Mouse (Mus musculus) layer of hippocampus, postnatal 10 days (tissue): Measurements from ENCODE around the gene Adh6a. TPM values are rescaled to one million over a fixed set of nuclear protein-coding genes. Genes with fewer than 3 reads are reported as not detected.
"Not testable (repeated sequence)": the region's sequence is repeated elsewhere in the genome, so short reads cannot be mapped to it uniquely, and the experiment has no call there.

ENCODE experiments used
- DNase-seq, 2 experiments: peaks; one replicate each; pipeline ENCODE4 v3.0.0; 2021; ENCODE audit warnings: low spot score in 2 of 2
- total RNA-seq, 2 experiments: library from RNA; stranded (reverse); gene quantifications; 2 replicates each; pipeline ENCODE4 v1.2.3; 2021

The Adh6a gene
- total RNA-seq, 2 experiments from 2014 or later: not detected

- no peak for DNase-seq
Observed at GRCm38 (mm10) chr3:138325001-138325400, 11.9 kb downstream of the Adh6a start.

- DNase-seq: no peak
Observed at GRCm38 (mm10) chr3:138325466-138325865, 12.4 kb downstream of the Adh6a start.

DNA sequence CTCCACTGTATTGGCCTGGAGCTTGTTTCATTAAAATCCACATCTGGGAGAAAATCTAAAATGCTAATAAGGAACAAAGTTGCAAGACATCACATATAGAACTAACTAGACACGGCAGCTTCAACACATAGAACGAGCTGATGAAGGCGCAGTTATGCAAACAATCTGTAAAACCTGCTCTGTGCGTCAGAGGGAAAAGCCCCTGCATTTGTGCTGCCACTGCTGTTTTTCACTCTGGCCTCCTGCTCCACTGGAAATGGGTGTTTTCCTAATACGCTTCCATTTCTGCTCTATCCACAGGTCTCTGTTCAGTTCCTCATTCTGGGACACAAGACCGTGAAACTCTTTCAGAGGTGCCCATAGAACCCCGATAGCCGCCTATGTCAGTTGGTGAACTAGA, 20.8 kb downstream of the Adh6a start:
- DNase-seq: no peak

DNA sequence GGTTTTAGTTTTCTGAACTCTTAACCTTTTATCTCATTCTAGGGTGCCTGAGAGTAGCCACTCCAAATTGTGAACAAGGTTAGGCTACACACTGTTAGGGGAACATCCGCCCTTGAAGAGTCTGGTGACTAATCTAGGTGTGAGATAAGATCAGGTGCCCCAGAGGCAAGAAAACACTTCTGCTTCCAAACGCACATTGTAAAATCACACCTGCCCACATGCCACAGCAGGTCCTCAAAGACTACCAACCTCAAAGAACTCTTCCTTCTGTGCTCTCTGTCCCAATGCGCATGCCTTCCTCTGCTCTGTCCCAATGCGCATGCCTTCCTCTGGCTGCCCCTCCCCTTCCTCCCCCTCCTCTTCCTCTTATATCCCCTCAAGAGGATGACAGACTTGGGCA, 21.2 kb downstream of the Adh6a start:
- no peak for DNase-seq

DNA sequence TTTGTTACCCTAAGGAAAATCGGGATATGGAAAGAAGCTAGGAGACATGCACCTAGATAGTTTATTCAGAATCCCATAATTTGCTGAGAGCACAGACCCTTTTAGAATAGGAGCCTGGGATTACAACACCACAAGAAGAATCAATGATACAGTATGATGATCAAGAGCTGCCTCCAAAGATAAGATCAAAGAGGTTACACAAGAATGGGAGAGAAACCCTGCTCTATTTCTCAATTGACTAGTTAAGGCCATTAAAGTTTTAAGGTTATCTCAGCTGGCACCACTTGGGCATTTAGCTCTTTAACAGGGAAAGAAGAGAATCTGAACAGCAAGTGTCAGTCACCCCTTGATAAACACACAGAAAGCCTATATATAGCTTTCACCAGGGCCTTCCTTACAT, 22.5 kb downstream of the Adh6a start:
- DNase-seq: no peak

GRCm38 (mm10) chr3:138336104-138336754, 23.1 kb downstream of the Adh6a start:
- DNase-seq: no peak

DNA sequence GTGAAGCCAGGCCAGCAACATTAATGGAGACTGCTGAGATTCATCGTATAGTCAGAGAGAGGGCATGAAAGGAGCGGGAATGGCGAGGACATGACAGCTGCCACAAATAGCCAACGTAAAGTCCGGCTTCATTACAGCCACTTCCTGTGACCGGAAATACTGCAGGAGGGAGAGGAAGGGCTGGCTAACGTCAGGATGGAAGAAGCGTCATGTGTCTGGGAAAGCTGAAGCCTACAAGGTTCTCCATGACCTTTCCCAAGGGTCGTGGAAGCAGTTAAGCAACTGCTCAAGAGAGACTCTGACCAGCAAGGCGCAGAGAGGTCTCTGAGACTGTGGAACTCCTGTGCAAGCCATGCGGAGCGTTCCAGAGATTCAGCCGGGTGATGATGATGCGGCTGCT, 28.4 kb downstream of the Adh6a start, which contains the start of gene Adh6b:
Adh6b (plus strand) TSS at position 305 of the 400 bp plus-strand sequence.
- DNase-seq: no peak

GRCm38 (mm10) chr3:138347041-138347440, 34.0 kb downstream of the Adh6a start:
- no peak for DNase-seq

GRCm38 (mm10) chr3:138352012-138352809, 39.1 kb downstream of the Adh6a start:
- DNase-seq: no peak

GRCm38 (mm10) chr3:138358856-138359255, 45.8 kb downstream of the Adh6a start:
- no peak for DNase-seq

- DNase-seq: no peak
Observed at GRCm38 (mm10) chr3:138360721-138361120, 47.6 kb downstream of the Adh6a start.

GRCm38 (mm10) chr3:138362920-138363319, 49.8 kb downstream of the Adh6a start:
- DNase-seq: no peak

DNA sequence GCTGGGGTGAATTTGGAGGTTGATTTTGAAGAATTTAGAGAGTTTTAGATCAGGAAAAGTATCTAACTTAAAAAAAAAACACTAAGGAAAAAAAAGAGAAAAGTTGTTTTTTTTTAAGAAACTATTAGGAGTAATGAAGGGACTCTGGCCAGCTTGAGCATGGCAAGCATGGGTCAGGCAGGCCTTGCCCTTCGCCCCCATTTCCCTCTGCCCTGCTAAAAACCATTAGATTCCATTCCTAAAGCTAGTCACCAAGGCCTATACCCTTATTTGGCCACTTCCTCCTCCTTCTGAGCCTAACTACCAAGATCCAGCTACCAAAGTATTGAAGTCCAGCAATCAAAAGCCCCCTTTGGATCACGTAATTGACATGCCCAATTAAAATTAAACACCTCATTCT, 53.1 kb downstream of the Adh6a start:
- no peak for DNase-seq

- no peak for DNase-seq
Observed at GRCm38 (mm10) chr3:138369546-138369945, 56.5 kb downstream of the Adh6a start.

- DNase-seq: not testable (repeated sequence)
Observed at GRCm38 (mm10) chr3:138370289-138370688, 57.2 kb downstream of the Adh6a start.

DNA sequence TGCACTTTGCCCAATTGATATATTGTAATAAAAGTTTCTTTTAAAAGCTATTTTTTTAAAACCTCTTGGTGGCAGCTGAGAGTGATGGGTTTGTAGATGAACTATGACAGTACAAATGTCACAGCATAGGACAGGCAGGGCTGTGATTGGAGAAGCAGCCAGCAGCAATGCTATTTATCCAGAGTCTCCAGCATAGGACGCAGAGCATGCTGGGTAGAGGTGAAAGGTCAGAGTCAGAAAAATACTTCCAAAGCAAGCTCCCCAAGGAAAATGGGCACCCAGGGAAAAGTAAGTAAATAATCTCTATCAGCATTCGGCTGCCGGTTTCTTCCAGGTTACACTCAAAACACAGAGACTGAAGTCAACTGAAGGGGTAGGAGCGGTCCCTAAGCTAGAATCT, 60.8 kb downstream of the Adh6a start:
- DNase-seq: no peak

- DNase-seq: no peak
Observed at GRCm38 (mm10) chr3:138375148-138375547, 62.1 kb downstream of the Adh6a start.

Other genes with a start within 250 kb of the Adh6a start
- gene 1110002E22Rik, start 248.2 kb upstream of the Adh6a start, total RNA-seq: 1 to 10 TPM; 1.3 TPM
- gene Gm5105, start 245.9 kb upstream of the Adh6a start, total RNA-seq: under 1 TPM in 1 of 2 experiments, not detected in 1; 0.20 TPM
- 1 to 10 TPM; 8.0 to 9.3 TPM for gene Trmt10a, start 169.8 kb upstream of the Adh6a start, total RNA-seq
- gene Mttp, start 168.3 kb upstream of the Adh6a start, total RNA-seq: 1 to 10 TPM; 4.3 to 5.3 TPM
- not detected for gene 4930579F01Rik, start 119.5 kb upstream of the Adh6a start, total RNA-seq
- under 1 TPM; 0.21 to 0.47 TPM for gene Adh7, start 95.5 kb upstream of the Adh6a start, total RNA-seq
- 1 to 10 TPM; 1.4 to 1.7 TPM for gene Adh1, start 52.3 kb upstream of the Adh6a start, total RNA-seq
- gene Adh6b, start 28.5 kb downstream of the Adh6a start, total RNA-seq: under 1 TPM in 1 of 2 experiments, not detected in 1; 0.27 TPM
- gene Adh4, start 102.2 kb downstream of the Adh6a start, total RNA-seq: not detected
- 10 to 100 TPM; 89.4 to 93.7 TPM for gene Adh5, start 129.8 kb downstream of the Adh6a start, total RNA-seq
- 10 to 100 TPM; 51.7 to 54.1 TPM for gene Metap1, start 176.2 kb downstream of the Adh6a start, total RNA-seq
- gene Eif4e, start 212.9 kb downstream of the Adh6a start, total RNA-seq: 100 to 1,000 TPM; 155 to 180 TPM